Mouse (Mus musculus) heart, embryonic 15.5 days (tissue): ENCODE results near the gene Dkk1. TPM values are rescaled to one million over a fixed set of nuclear protein-coding genes. Genes with fewer than 3 reads are reported as not detected.

Experiments used
- ATAC-seq: fragments of 200-750 bp; cut with Nextera tagmentation; replicated peaks from 2 replicates; pipeline ENCODE4 v1.8.0; 2017; ENCODE audit warnings: low read depth, moderate TSS enrichment; ENCODE audit not compliant: insufficient number of reproducible peaks, insufficient read depth, low FRiP score
- H3K27ac ChIP-seq: fragments of 300-500 bp; sonication (generic); 2 replicates; pipeline ENCODE4 v1.5.1; 2015; ENCODE audit warnings: mild to moderate bottlenecking, inconsistent platforms
- H3K27me3 ChIP-seq: fragments of 300-500 bp; sonication (generic); 2 replicates; pipeline ENCODE4 v1.6.1; 2015; ENCODE audit warnings: inconsistent platforms
- H3K36me3 ChIP-seq: fragments of 300-500 bp; sonication (generic); 2 replicates; pipeline ENCODE4 v1.6.1; 2015; ENCODE audit warnings: mild to moderate bottlenecking, inconsistent platforms
- H3K4me1 ChIP-seq: fragments of 300-500 bp; sonication (generic); replicated peaks from 2 replicates; pipeline ENCODE4 v1.6.1; 2015; ENCODE audit warnings: inconsistent platforms
- H3K4me2 ChIP-seq: fragments of 300-500 bp; sonication (generic); 2 replicates; pipeline ENCODE4 v1.6.1; 2015; ENCODE audit warnings: inconsistent platforms, mild to moderate bottlenecking, moderate library complexity
- H3K4me3 ChIP-seq: fragments of 300-500 bp; sonication (generic); 2 replicates; pipeline ENCODE4 v1.5.1; 2015; ENCODE audit warnings: mild to moderate bottlenecking, inconsistent platforms
- H3K9ac ChIP-seq: fragments of 300-500 bp; sonication (generic); 2 replicates; pipeline ENCODE4 v1.6.1; 2015; ENCODE audit warnings: mild to moderate bottlenecking, inconsistent platforms
- H3K9me3 ChIP-seq: fragments of 300-500 bp; sonication (generic); replicated peaks from 2 replicates; pipeline ENCODE4 v1.6.1; 2016; ENCODE audit warnings: inconsistent platforms
- WGBS: fragments of 180-500 bp; shearing (Covaris S2); methylation state at CpG from one replicate; pipeline ENCODE4 v1.1.7; 2015; ENCODE audit warnings: mixed read lengths; 5-methylcytosine and 5-hydroxymethylcytosine counted together
- polyA plus RNA-seq: library from polyadenylated mRNA; unstranded; fragments of >200 nt; fragmentation: Nextera tagmentation; extraction: Ambion mirVana; gene quantifications from 2 replicates; pipeline ENCODE4 v1.2.1, GENCODE M21; 2015

Gene Dkk1
- polyA plus RNA-seq, 1 experiment from 2014 or later = 0.05 TPM

- H3K36me3 ChIP-seq = no peaks in the 10 kb centered on the region
- H3K9ac ChIP-seq = no peak overlapping the region
- WGBS = 55% methylated on average over 6 of the region's 6 CpGs
- H3K4me3 ChIP-seq = no peak overlapping the region
- ATAC-seq = no peak
- no peaks in the 10 kb centered on the region for H3K9me3 ChIP-seq
- no peak overlapping the region for H3K27ac ChIP-seq
- no peaks in the 10 kb centered on the region for H3K27me3 ChIP-seq
- no peak overlapping the region for H3K4me2 ChIP-seq
- H3K4me1 ChIP-seq = no peaks in the 10 kb centered on the region
These were observed 32.7 kb downstream of the Dkk1 start for GRCm38 (mm10) chr19:30516771-30517170.

- Histone ChIP-seq H3K9ac (no peak overlapping the region), H3K4me2 (no peak overlapping the region), H3K27me3 (no peaks in the 10 kb centered on the region), H3K36me3 (no peaks in the 10 kb centered on the region), H3K9me3 (no peaks in the 10 kb centered on the region), H3K27ac (no peak overlapping the region), H3K4me1 (no peaks in the 10 kb centered on the region), H3K4me3 (no peak overlapping the region)
- 79% methylated on average over 4 of the region's 4 CpGs for WGBS
- ATAC-seq = no peak
These were observed 39.0 kb downstream of the Dkk1 start for GRCm38 (mm10) chr19:30510481-30510880.

- no peaks in the 10 kb centered on the region for H3K9me3 ChIP-seq
- 47% methylated on average over 5 of the region's 5 CpGs for WGBS
- no peaks in the 10 kb centered on the region for H3K4me1 ChIP-seq
- H3K9ac ChIP-seq = no peak overlapping the region
- H3K4me3 ChIP-seq = no peak overlapping the region
- H3K36me3 ChIP-seq = no peaks in the 10 kb centered on the region
- no peak for ATAC-seq
- no peak overlapping the region for H3K27ac ChIP-seq
- H3K27me3 ChIP-seq = 0 out of 2 replicates have a peak, but pooled peaks cover 2% of the 10 kb centered on the region
- no peak overlapping the region for H3K4me2 ChIP-seq
These were observed 44.0 kb downstream of the Dkk1 start for GRCm38 (mm10) chr19:30505497-30505896.
